Mouse (Mus musculus) layer of hippocampus, postnatal 25 days (tissue): Measurements from ENCODE around the gene Olfr980. TPM values are rescaled to one million over a fixed set of nuclear protein-coding genes. Genes with fewer than 3 reads are reported as not detected.
"Not testable (repeated sequence)": the region's sequence is repeated elsewhere in the genome, so short reads cannot be mapped to it uniquely, and the experiment has no call there.

Source experiments
- DNase-seq, 2 experiments: peaks; one replicate each; pipeline ENCODE4 v3.0.0; 2022; ENCODE audit warnings: mixed read lengths in 2 of 2, low spot score in 1 of 2; ENCODE audit errors: extremely low spot score in 1 of 2
- total RNA-seq, 2 experiments: library from RNA; stranded (reverse); gene quantifications; 2 replicates each; pipeline ENCODE4 v1.2.3; 2021

Gene Olfr980
- not detected for total RNA-seq

- no peak for DNase-seq
These were observed at the start of gene Olfr980 for GRCm38 (mm10) chr9:40009482-40009881. Gene Olfr980, minus strand, starts transcription at chr9:40009582.

GRCm38 (mm10) chr9:40050138-40050537 lies 40.8 kb upstream of the Olfr980 start:
- DNase-seq: no peak

- no peak for DNase-seq
These were observed 11.8 kb upstream of the Olfr980 start, which contains the start of gene Olfr981 for GRCm38 (mm10) chr9:40021164-40021563. Gene Olfr981, plus strand, starts transcription at chr9:40021464.

DNA sequence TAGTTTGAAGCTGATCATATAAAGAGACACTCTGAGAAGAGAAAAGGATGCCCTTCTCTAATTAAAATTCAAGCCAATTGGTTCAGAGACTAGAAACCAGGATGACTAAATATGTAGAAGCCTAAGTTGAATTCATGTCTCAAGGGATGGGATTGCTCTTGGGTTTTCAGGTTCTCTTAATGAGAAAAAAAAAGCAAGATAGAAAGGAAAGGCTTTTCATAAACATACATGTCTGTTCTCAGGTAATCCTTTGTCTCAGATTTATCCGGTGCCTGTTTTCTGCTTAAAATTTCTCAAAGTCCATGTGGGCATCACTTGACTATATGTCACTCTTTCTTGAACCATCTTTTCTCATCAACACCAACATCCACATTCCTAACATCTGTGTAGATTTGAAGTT lies 6.0 kb downstream of the Olfr980 start, which contains the start of gene Olfr979:
Gene Olfr979, minus strand, starts transcription at position 101 of the 400 bp plus-strand sequence.
- DNase-seq: no peak

DNA sequence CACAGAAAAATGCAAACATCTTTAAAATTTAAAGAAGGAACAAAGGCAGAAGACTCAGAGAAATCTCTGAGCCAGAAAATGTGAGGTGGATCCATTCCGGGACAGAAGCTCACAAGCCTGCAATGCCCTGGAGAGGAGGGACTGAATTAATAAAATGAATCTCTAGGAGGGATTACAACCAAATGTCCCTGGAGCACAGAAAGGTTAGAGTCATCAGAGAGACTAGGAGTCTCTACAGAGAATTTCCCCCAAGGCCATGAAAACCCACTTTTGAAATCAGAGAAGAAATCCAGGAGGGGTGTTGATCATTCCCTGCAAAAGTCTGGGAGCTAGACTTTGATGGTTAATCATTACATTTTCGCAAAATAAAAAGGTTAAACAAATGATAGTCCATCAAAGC lies 17.6 kb downstream of the Olfr980 start, which contains the start of gene Olfr978:
Gene Olfr978, plus strand, starts transcription at position 301 of the 400 bp plus-strand sequence.
- no peak for DNase-seq

DNA sequence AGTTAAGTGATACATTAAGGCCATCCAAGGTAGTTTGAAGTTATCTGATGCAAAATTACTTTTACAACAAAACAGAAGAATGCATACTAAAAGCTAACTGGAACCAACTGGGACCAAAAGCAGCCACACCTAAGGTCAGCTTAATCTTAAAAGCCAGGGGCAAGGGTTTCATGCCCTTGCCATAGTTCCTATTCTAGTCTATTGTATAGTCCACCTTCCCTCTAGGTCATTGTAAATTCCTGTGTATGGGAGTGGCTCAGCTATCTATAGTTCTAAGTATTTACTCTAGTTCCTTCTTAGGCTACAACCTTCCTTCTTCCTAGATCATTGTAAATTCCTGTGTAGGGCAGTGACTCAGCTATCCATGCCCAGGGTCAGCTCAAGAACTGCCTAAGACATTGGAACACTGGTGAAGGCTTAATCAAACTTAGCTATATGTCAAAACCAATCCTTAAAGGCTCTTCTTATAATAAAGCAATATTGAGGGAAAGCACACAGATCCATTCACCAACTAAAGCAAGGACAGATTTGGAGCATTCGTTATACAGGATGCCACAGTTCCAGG lies 32.7 kb downstream of the Olfr980 start:
- DNase-seq: not testable (repeated sequence)

DNA sequence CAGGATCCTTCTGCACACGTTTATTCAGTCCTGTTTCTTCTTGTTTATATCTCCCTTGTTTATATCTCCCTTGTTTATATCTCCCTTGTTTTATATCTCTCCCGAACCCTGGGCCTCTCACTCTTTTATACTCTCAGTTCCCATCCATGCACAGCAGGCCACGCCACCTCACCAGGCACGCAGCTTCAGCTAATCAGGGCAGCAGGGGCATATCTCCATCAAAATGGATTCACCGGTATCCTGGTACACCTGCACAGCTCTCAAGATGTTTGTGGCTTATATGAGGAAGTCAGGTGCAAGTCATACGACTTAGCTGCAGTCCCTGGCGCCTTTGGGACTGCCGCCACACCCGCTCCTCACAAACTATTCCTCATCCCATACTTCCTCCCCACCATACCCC lies 48.3 kb downstream of the Olfr980 start, which contains the start of gene Olfr976:
Gene Olfr976, minus strand, starts transcription at position 101 of the 400 bp plus-strand sequence.
- DNase-seq: not testable (repeated sequence)

Other genes starting within 250 kb of the Olfr980 start
- not detected for gene Olfr968, start 226.3 kb downstream of the Olfr980 start, total RNA-seq
- not detected for gene Olfr969, start 218.6 kb downstream of the Olfr980 start, total RNA-seq
- gene Olfr970, start 200.7 kb downstream of the Olfr980 start, total RNA-seq: not detected
- not detected for gene Olfr971, start 172.7 kb downstream of the Olfr980 start, total RNA-seq
- gene Olfr972, start 143.2 kb downstream of the Olfr980 start, total RNA-seq: not detected
- gene Olfr229, start 102.2 kb downstream of the Olfr980 start, total RNA-seq: not detected
- not detected for gene Olfr974, start 72.1 kb downstream of the Olfr980 start, total RNA-seq
- gene Olfr975, start 57.5 kb downstream of the Olfr980 start, total RNA-seq: not detected
- not detected for gene Olfr976, start 48.4 kb downstream of the Olfr980 start, total RNA-seq
- not detected for gene Olfr978, start 17.5 kb downstream of the Olfr980 start, total RNA-seq
- gene Olfr979, start 6.1 kb downstream of the Olfr980 start, total RNA-seq: not detected
- not detected for gene Olfr981, start 11.9 kb upstream of the Olfr980 start, total RNA-seq
- gene Olfr982, start 64.2 kb upstream of the Olfr980 start, total RNA-seq: not detected
- not detected for gene Olfr983, start 84.0 kb upstream of the Olfr980 start, total RNA-seq
- not detected for gene Olfr984, start 104.6 kb upstream of the Olfr980 start, total RNA-seq
- gene Olfr985, start 120.6 kb upstream of the Olfr980 start, total RNA-seq: not detected
- gene Tmem225, start 138.5 kb upstream of the Olfr980 start, total RNA-seq: not detected
- gene Olfr986, start 171.3 kb upstream of the Olfr980 start, total RNA-seq: under 1 TPM in 1 of 2 experiments, not detected in 1; 0.14 TPM
- 1 to 10 TPM; 3.4 to 3.8 TPM for gene Zfp202, start 182.7 kb upstream of the Olfr980 start, total RNA-seq